Mouse (Mus musculus): ENCODE measurements at regions not wholly inside any gene's neighbourhood (a gene's known extent, or its start where the extent isn't known, plus 50 kb on each side); places are given as distances from the start of the nearest gene placed in this dataset.

- TF ChIP-seq CTCF (IDR thresholded peaks at IDR 0.05; ENCODE audit: low read depth) (no peak), EP300 (IDR thresholded peaks at IDR 0.05; ENCODE audit: low read depth) (no peak)
Measured at GRCm38 (mm10) chr6:108928981-108929380, 100.5 kb downstream of the Edem1 start.

All from heart, postnatal 0 days (tissue).